Mouse (Mus musculus) mouse trophoblast stem cell (cell line): ENCODE data around the gene Zfp882.
"Not testable (repeated sequence)": the region's sequence is repeated elsewhere in the genome, so short reads cannot be mapped to it uniquely, and the experiment has no call there.

ENCODE experiments used
- in situ Hi-C, 2 experiments: fragments of 300-500 bp; cut with MseI, MboI; formaldehyde crosslinking; loops; 2 replicates in 1 of 2; 3 replicates in 1 of 2; pipeline ENCODE4 v1.15.1; 2025

Zfp882 gene

DNA sequence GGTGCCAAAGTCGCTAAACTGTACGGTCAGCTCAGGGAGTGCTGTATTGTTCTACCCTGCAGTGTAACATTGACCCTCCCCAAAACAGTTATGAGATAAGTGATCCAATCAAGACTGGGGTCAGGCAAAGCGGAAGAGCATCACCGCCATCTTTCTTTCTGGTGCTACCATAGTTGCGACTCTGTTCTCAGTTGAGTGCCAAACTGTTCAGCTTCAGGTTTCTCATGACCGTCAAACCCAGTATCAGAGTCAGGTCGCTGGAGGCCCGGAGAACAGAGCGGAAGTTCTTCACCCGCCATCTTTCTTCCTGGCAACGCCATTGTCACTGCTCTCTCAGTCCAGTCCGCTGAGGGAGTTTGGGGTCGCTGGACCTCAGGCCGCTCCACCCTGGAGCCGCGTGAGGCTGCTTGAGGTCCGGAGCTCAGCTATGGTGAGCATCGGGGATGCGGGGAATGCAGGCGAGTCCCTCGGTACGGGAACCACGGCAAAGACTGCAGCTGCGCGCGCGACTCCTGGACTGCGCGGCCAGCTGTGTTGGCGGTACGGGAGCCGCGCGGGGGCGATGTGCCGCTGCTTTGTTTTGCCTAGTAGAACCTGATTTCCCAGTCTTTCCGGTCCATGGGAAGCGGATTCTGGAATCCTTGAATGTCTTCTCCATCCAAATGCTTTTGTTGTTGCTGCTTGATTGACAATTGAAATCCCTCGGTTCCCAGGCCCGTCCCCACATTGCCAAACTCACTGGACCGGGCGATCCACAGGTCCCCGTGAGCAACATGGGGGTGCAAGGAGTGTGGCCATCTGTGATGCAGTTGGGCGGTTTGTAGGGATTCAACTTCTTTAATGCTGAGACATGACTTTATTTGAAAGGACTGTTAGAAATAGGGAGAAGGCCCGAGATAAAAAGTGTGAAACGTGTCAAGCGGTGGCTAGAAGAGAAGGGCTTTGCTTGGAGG lies at the start of gene Zfp882, which contains the start of gene Zfp617:
Zfp882 (plus strand) TSS at position 300 of the 953 bp plus-strand sequence.
Zfp617 (plus strand) TSS at position 327 of the 953 bp plus-strand sequence.
- in situ Hi-C loops, result no loop called here

DNA sequence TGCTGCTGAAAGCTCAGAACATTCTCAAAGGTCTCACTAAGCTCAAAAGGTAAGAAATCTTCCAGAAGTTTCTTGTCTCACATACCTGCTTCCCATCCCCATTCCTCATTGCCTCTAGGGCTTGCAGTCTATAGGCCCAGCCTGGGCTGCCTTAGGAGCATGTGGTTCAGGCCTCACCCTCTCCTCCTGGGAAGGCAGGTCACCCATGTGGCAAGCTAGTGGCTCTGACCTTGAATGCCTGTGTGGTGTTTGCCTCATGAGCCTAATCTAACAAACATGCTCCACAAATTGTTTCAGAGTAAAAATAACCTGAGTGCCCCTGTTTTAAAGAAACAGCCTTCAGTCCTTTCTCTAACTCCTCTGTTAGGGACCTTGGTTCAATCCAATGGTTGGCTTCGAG lies 46.9 kb upstream of the Zfp882 start:
- in situ Hi-C loops, result not testable (repeated sequence)

DNA sequence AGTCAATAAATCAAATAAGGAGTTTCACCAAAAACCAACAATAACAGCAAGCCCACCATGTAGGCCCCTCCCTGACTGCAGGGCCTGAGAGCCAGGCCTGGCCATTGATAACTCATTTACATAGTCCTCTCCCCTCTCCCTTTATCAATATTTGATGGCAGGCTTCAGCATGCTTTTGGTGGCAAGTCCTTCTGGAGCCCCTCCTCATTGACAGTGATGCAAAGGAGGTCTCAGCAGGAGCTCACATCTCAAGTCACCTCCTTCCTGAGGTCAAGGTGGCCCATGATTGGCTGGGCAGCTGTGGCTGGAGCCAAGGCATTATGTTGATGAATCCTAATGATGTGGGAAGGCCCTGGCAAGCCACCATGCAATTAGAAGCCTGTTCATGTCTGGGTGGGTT lies 46.4 kb upstream of the Zfp882 start:
- in situ Hi-C loops, result not testable (repeated sequence)

DNA sequence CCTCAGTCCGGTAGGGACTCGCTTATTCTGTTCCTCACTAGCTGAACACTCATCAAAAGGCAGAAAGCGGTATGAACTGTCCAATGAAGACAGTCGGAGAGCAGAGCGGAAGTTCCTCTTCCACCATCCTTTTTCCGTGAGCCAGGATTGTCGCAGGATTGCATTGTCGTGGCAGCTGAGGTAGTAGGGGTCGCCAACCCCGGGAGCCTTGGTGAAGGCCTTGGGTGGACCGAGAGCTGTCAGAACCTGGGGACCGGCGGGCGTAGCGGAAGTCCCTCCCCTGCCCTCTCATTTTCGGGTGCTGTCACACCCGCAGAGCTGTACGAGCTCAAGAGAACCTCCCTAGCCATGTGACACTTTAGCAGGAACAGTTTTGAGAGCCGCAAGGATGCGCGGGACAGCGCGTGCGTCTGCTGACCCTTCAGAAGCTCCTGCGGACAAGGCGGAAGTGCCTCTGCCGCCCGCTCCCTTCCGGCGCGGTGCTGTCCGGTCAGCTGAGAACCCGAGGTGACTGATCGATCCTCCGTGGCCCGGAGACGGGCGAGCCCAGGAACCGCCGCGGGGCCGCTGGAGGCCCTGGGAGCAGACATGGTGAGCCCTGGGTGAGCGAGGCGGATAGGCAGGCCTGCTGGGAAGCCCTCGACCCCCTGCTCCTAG lies 26.7 kb upstream of the Zfp882 start, which contains the start of gene Zfp709:
Zfp709 (plus strand) TSS at position 402 of the 657 bp plus-strand sequence.
- in situ Hi-C loops, result no loop called here

DNA sequence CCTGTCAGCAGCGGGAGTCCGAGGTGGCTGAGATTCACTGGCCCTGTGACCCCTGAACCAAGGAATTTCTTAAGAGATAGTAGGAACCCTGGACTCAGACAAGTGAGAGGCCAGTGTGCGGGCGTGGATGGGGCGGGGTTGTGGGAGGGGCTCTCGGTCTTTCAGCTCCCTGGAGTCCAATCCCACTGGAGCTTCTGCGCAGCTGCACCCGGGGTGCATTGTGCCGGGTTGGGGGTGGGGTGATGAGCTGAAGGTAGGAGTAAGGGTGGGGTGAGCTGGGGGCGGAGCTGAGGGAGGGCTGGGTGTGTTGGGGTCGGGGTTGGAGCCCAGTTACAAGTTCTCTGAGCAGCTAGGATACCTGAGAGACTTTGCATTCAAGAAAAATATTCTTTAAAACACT lies 7.7 kb upstream of the Zfp882 start:
- in situ Hi-C loops, result not testable (repeated sequence)

DNA sequence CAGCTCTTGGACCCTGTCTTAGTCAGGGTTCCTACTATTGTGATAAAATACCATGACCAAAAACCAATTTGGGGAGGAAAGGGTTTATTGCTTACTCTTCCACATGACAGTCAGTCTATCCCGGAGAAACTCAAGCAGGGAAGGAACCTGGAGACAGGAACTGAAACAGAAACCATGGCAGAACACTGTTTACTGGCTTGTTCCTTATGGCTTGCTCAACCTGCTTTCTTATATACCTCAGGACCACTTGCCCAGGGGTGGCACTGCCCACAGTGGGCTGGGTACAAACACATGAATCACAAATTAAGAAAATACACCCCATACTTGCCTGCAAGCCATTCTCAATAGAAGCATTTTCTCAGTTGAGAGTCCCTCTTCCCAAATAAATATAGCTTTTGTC lies 5.3 kb upstream of the Zfp882 start:
- in situ Hi-C loops, result not testable (repeated sequence)

DNA sequence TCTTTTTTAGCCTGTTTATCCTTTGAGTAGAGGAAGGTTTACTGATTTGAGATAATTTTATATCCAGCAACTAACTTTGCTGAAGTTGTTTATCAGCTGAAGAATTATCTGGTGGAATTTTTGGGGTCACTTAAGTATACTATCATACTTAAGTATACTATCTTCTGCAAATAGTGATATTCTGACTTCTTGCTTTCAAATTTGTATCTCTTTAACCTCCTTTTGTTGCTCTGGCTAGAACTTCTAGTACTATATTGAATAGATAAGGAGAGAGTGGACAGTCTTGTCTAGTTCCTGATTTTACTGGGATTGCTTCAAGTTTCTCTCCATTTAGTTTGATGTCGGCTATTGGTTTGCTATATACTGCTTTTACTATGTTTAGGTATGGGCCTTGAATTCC lies 1.6 kb upstream of the Zfp882 start:
- in situ Hi-C loops, result no loop called here

DNA sequence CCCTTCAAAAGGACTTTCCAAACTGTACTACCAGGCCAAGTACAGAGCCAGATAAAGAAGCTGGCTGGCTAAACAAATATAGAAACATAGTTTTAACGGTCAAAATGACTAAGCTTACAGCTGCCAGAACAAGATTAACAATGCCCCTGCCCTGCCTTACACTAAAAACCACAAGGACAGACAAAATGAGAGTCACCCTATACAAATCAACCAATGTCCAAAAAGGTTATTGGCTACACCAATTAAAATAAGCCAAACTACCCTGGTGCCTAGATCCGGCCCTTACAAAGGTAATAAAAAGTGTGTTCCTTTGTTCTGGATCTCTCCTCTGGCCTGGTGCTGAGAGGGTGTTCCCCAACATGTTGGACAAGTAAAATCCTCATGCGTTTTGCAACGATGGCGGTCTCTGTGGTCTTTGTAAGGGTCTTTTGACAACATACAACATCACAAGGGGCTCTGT lies 580 bp upstream of the Zfp882 start:
- in situ Hi-C loops, result no loop called here

DNA sequence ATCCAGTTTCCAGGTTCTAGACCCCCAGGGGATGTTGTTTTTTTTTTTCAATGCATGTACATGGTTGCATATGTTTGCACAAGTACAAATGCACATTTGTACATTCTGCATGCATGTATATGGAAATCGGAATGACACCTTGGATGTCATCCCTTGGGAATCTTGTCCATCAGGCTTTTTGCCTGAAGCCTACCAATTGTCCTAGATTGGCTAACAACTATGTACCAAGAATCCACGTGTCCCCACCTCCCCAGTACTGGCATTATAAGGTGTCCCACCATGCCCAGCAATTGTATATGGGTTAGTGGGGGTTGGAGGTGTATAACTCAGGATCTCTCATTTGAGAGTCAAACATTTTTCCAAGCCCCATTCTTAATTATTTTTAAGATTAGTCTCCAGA lies 3.9 kb downstream of the Zfp882 start:
- in situ Hi-C loops, result no loop called here

DNA sequence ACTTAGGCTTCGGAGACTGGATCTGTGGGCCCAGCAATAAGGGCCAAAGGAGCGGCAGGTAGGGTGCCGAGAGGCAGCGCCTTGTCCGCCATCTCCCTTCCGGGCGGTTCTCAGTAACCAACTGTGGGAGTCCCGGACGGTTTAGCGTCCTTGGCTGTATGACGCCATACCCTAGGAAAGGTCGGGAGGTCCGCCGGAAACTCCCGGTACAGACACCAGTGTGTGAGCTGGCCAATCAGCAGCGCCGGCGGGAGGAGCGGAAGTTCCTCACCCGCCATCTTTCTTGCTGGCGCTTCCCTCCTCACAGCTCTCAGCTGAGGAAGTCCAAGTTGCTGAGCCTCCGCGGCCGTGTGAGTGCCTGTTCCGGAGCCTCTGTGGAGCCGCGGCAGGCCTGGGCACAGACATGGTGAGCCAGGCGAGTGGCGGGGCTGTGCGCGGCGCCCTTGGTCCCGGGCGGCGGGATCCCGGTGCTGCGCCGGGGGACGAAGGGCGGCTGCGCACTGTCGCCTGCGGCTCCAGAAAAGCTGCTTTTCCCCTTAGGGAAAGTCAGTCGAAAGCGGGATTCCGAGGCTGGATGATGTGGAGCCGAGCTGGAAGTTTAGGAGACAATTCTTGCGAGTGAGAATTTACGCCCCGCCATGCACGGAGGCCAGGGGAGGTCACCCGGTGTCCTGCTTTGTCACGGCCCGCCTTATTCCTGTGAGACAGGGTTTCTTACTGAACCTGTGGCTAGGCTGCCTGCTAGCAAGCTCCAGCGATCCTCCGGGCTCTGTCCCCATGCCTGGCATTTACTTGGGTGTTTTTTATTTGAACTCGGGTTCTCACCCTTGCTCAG lies 14.4 kb downstream of the Zfp882 start:
- in situ Hi-C loops, result no loop called here

DNA sequence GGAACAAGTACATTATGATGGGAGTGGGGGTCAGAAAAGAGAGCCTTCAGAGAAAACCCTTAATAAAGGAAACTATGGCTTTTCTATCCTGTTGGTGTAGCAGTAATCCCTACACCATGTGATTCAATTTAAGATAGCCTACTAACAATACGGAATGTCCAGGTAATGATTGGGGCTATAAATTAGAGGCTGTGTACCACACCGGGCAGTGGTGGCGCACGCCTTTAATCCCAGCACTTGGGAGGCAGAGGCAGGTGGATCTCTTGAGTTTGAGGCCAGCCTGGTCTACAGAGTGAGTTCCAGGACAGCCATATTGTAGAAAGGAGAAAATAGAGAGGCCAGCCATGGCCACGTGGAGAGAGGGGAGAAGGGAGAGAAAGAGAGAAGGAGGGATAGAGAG lies 17.4 kb downstream of the Zfp882 start:
- in situ Hi-C loops, result no loop called here

DNA sequence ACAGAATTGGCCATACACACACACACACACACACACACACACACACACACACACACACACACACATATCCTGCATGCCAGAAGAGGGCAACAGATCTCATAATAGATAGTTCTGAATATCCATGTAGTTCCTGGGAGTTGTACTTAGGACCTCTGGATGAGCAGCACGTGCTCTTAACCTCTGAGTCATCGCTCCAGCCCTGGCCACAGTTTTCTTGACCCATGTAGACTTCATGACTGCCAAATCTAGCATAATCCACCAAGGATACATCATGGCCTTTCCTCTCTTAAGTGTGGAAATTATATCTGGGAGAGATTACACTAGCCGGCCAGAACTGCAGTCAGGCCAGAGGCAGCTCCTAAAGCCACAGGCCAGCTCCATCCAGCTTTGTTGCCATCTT lies 18.1 kb downstream of the Zfp882 start:
- in situ Hi-C loops, result no loop called here

DNA sequence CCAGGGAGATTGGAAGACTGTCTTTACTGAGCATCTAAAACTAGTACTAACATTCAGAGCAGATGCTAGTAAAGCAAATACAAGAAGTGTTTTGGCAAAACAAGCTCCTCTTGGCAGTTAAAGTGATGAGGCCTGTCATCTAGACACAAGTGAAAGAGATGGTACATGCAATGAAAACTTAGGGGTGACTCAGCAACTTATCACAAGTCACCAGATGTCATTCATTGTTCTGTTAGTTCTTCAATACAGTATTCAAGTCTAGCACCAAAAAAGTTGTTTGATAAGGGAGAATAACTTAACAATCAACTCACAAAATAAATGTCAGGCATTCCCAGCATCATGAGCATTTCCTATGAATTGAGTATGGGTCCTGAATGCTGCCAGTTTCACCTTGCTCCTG lies 19.4 kb downstream of the Zfp882 start:
- in situ Hi-C loops, result no loop called here

DNA sequence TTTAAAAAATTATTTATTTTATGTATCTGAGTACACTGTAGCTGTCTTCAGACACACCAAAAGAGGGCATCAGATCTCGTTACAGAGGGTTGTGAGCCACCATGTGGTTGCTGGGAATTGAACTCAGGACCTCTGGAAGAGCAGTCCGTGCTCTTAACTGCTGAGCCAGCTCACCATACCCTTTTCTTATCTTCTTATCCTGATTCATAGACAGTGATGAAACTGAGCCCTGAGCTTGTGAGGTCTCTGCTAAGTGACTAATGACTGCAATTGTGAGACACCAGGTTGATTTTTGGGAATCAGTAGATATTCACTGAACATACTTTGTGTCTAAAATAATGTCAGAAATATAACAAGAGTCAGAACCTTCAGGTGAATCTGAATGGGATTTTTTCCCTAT lies 29.6 kb downstream of the Zfp882 start:
- in situ Hi-C loops, result not testable (repeated sequence)

DNA sequence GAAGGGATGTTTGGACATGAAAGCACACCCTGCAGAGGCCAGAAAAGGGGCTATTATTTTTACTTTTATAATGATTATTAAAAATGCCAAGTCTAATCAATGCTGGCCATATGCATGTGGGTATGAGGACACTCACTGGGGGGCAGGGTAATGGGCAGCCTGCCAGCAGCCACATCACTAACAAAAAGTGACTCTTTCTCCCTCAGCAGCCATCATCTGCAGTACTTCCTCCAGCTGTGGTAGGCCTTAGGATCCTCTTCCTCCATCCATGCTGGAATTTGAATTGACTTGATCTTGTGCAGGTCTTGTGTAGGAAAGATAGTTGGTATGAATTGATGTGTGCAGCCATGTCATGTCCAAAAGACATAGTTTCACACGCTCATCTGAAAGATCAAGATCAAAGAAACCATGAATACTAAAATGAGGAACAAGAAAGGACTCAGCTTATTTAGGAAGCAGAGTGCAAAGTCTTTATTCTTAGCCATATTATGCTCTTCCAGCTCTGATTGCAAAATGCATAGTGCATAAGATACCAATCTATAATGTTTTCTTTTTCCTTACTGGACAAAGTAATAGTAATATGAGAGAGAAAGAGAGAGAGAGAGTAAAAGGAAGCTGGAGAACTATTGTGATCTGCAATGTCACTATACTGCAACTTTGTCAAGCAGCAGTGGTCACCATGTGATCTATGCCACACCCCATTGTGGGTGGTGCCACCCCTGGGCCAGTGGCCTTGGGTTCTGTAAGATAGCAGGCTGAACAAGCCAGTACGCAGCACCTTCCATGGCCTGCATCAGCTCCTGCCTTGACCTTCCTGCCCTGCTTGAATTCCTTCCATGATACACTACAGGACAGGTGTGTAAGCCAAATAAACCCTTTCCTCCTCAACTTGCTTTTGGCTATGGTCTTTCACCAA lies 32.1 kb downstream of the Zfp882 start:
- in situ Hi-C loops, result no loop called here

DNA sequence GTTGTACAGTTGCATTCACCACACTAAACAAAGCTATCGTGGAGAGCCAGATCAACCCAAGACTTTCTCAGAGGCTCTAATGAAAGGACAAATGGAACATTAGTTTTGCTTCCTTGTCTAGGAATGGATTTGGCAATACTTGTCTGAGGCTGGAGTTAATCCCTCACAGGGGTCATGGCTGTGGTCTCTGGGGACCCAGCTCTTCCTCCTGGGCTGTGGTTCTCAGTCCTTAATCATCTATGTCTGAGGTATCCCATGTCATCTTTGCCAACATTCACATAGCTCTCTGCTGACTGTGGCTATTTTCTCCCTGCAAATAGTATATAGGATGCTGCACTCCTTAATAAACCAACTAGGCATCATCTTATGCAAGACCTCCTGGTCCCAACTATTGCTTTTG lies 33.4 kb downstream of the Zfp882 start:
- in situ Hi-C loops, result no loop called here

DNA sequence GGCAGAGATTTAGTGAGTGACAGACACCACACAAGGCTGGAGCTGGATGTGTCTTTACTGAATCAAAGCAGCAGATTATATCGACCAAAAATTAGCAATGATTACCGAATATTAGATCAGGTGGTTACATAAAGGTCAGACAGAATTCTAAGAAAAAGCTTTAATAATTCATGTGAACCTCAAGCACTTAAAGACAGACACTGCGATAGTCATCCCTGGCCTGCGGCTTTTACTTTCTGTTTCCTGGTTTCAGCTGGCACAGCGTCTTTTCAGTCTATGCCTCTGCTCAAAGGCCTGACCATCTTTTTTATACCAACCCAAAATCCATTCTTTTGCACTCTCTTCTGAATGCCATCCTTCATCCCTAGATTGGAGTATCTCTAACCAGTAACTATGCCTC lies 40.2 kb downstream of the Zfp882 start:
- in situ Hi-C loops, result no loop called here

DNA sequence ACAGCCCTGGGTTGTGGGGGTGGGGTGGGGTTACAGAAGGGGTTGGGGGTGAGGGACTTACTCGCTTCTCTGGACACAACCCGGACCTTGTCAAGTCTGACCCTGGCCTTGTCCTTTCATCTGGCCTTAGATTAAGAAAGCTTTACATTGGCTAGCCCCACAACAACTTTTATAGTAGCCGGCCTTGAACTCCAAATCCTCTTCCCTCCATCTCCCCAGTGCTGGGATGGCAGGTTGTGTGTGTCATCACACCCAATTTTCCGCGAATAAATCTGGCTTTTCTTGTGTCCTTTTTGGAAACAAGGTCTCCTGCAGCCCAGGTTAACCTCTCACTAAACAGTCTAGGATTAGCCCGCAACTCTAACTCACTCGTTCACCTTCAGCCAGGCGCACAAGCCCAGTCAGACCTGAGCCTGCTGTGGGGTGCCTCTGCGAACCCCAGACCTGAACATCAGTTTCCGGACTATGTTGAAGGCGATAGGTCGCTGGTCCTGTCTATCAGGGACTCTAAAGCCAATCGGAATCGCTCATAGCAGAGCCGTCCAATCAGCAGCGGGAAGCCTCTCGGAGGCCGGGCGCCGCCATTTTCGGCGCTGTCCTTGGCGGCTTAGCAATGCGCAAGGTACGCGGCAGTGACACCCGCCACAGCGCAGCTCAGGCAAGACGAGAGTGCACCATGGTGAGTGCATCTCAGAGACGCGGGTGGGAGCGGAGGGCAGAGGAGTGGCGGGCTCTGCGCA lies 42.2 kb downstream of the Zfp882 start, which contains the start of gene Zfp961:
Zfp961 (plus strand) TSS at position 557 of the 740 bp plus-strand sequence.
- in situ Hi-C loops, result no loop called here

DNA sequence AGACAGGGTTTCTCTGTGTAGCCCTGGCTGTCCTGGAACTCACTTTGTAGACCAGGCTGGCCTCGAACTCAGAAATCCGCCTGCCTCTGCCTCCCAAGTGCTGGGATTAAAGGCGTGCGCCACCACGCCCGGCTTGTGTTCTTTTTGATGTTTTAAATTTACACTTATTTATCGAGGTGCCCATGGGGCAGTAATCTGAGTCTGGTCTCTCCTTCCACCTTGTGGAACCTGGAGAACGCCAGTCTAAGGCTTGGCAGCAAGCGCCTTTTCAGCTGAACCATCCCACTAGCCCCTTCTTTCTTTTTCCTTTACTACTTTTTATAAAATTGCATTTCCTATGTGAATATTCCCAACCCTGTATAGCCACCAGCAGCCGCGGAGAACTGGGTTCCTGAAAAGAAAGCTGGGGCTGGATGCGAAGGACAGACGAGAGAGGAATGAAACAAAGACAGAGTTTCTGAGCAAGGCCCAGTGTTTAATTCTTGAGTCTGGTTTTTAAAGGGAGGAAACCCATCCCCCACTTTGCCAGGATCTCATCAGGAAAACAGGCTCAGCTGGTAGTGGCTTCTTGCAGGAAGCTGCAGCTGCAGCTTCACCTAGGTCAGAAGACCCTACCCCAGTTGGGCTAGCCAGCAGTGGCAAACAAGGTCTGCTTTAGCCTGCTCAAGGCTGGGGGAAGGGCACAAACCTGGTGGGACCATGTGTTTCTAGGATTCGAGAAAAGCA lies 43.2 kb downstream of the Zfp882 start:
- in situ Hi-C loops, result no loop called here
